Mouse (Mus musculus) midbrain, postnatal 0 days (tissue): ENCODE measurements around the gene Wdr25. TPM values are rescaled to one million over a fixed set of nuclear protein-coding genes. Genes with fewer than 3 reads are reported as not detected.

Experiments used
- ATAC-seq: fragments of 200-750 bp; cut with Nextera tagmentation; 2 replicates; pipeline ENCODE4 v1.8.0; 2017; ENCODE audit warnings: moderate number of reproducible peaks, mild to moderate bottlenecking, moderate TSS enrichment, moderate library complexity; ENCODE audit not compliant: low FRiP score
- DNase-seq: peaks from one replicate; pipeline ENCODE4 v3.0.0-alpha.2; 2015; ENCODE audit warnings: low spot score
- H3K27ac ChIP-seq: fragments of 300-500 bp; sonication (generic); 2 replicates; pipeline ENCODE4 v1.5.1; 2014; ENCODE audit warnings: low read depth, mild to moderate bottlenecking, low read length, mixed read lengths
- H3K27me3 ChIP-seq: fragments of 300-500 bp; sonication (generic); 2 replicates; pipeline ENCODE4 v1.6.1; 2014; ENCODE audit warnings: low read length, control low read depth, mixed read lengths; ENCODE audit not compliant: insufficient read depth
- H3K36me3 ChIP-seq: fragments of 300-500 bp; sonication (generic); 2 replicates; pipeline ENCODE4 v1.6.1; 2014; ENCODE audit warnings: low read length, control low read depth, mixed read lengths; ENCODE audit not compliant: insufficient read depth
- H3K4me1 ChIP-seq: fragments of 300-500 bp; sonication (generic); 2 replicates; pipeline ENCODE4 v1.6.1; 2014; ENCODE audit warnings: mild to moderate bottlenecking, control low read depth, antibody characterized with exemption, low read length, mixed read lengths; ENCODE audit not compliant: insufficient read depth
- H3K4me2 ChIP-seq: fragments of 300-500 bp; sonication (generic); 2 replicates; pipeline ENCODE4 v1.6.1; 2014; ENCODE audit warnings: low read depth, mild to moderate bottlenecking, low read length, mixed read lengths; ENCODE audit not compliant: poor library complexity, severe bottlenecking
- H3K4me3 ChIP-seq: fragments of 300-500 bp; sonication (generic); 2 replicates; pipeline ENCODE4 v1.5.1; 2014; ENCODE audit warnings: low read depth, mild to moderate bottlenecking, low read length, moderate library complexity
- H3K9ac ChIP-seq: fragments of 300-500 bp; sonication (generic); replicated peaks from 2 replicates; pipeline ENCODE4 v1.6.1; 2014; ENCODE audit warnings: mild to moderate bottlenecking, low read length, moderate library complexity, mixed read lengths; ENCODE audit not compliant: poor library complexity, severe bottlenecking
- H3K9me3 ChIP-seq: fragments of 300-500 bp; sonication (generic); 2 replicates; pipeline ENCODE4 v1.6.1; 2016; ENCODE audit warnings: low read length, control low read depth
- CTCF ChIP-seq: IDR thresholded peaks from 2 replicates; pipeline ENCODE4 v1.5.1; 2016; ENCODE audit warnings: antibody characterized with exemption, mild to moderate bottlenecking
- WGBS: fragments of 180-500 bp; shearing (Covaris S2); extraction: QIAGEN DNeasy Blood & Tissue Kit; methylation state at CpG from one replicate; pipeline ENCODE4 v1.1.7; 2014; 5-methylcytosine and 5-hydroxymethylcytosine counted together
- polyA plus RNA-seq: library from polyadenylated mRNA; unstranded; fragments of >200 nt; fragmentation: Nextera tagmentation; extraction: Ambion mirVana; gene quantifications from 2 replicates; pipeline ENCODE4 v1.2.1, GENCODE M21; 2015
- total RNA-seq: library from RNA; depleted of rRNA; stranded (reverse); fragments of >200 nt; gene quantifications from 2 replicates; pipeline ENCODE4 v1.2.3, GENCODE M21; 2014

The Wdr25 gene
- total and polyA plus RNA-seq, 2 experiments from 2014 or later, result 5.1 to 6.5 TPM

DNA sequence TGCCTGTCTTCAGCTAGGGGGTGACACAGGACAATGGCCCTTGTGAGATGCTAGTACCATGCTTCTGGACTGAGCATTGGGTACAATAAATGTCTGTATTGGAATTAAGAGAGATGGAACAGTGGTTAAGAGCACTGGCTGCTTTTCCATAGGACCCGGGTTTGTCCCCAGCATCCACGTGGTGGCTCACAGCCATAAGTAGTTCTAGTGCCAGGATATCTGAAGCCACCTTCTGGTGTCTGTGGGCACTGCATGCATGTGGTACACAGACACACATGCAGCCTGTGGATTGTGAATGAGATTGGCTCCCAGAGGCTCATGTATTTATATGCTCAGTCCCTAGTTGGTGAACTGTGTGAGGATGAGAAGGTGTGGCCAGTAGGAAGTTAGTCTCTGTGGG is 23.9 kb upstream of the Wdr25 start:
- no peak for ATAC-seq
- Histone ChIP-seq H3K9me3 (no peaks in the 10 kb centered on the region), H3K4me2 (no peak overlapping the region), H3K27ac (no peak overlapping the region), H3K27me3 (no peaks in the 10 kb centered on the region), H3K36me3 (peaks cover 79% of the 10 kb centered on the region), H3K9ac (no peak overlapping the region), H3K4me1 (no peaks in the 10 kb centered on the region), H3K4me3 (no peak overlapping the region)
- DNase-seq, result peak; percentile 12
- peak; percentile 44 for TF ChIP-seq CTCF
- WGBS, result 68% methylated on average over 2 of the region's 2 CpGs

DNA sequence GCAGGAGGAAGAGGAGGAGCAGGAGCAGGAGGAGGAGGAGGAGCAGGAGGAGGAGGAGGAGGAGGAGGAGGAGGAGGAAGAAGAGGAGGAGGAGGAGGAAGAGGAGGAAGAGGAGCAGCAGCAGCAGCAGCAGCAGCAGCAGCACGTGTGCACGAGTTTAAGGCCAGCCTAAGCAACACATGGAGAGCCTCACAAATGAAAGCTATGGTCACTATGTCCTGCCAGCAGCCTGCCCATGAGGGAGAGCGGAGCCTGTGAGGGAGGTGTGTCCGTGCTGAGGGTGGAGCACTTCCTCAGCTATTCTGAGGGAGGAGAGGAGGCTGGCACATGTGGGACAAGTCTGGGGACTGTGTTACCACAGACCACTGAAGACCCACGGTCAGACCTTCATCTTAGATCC is 20.3 kb upstream of the Wdr25 start:
- DNase-seq, result no peak
- Histone ChIP-seq H3K36me3 (peaks cover 64% of the 10 kb centered on the region), H3K9me3 (no peaks in the 10 kb centered on the region), H3K27ac (no peak overlapping the region), H3K27me3 (no peaks in the 10 kb centered on the region), H3K4me2 (no peak overlapping the region), H3K4me1 (no peaks in the 10 kb centered on the region), H3K9ac (no peak overlapping the region), H3K4me3 (no peak overlapping the region)
- 83% methylated on average over 5 of the region's 5 CpGs for WGBS
- no peak for TF ChIP-seq CTCF
- no peak for ATAC-seq

DNA sequence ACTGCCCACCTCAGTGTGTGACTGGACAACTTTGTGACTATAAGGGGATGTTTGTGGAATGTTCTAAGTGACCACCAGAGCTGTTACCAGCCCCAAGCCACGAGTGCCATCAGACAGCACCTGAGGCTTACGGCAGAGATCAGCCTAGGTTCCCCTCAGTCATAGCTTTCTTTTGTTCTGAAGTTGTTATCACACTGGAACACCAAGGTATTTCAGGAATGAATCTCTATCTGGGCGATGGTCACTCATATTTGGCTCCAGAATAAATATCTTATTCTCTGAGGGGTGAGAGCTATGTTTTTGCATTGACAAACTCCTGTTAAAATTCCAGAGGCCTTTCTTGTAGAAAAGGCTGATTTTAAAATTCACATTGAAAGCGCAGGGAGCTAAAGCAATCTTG is 14.3 kb upstream of the Wdr25 start:
- ATAC-seq (no peak), DNase-seq (no peak)
- no peaks in the 10 kb centered on the region for H3K4me1 ChIP-seq
- H3K4me3 ChIP-seq, result no peak overlapping the region
- WGBS, result 92% methylated on average over 4 of the region's 4 CpGs
- no peak overlapping the region for H3K9ac ChIP-seq
- H3K27ac ChIP-seq, result no peak overlapping the region
- TF ChIP-seq CTCF, result no peak
- no peaks in the 10 kb centered on the region for H3K27me3 ChIP-seq
- H3K9me3 ChIP-seq, result no peaks in the 10 kb centered on the region
- H3K4me2 ChIP-seq, result no peak overlapping the region
- H3K36me3 ChIP-seq, result peaks cover 61% of the 10 kb centered on the region

DNA sequence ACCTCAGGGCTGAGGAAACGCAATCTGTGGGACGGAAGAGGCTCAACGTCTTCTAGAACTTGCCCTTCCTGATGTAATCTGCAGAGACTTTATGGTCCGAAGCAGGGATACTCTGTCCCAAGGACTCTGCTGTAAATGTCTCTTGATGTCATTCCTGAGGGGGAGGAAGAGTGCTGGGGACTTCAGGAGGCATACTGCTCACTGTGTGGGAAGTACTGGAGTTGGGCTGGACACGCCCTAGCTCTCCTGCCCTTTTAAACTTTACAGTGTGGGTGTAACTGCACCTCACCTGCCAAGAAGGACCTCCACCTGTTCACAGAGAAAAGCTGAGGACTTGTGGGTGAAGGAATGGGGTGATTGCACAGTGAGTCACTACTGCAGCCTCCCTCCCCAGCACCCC is 12.8 kb upstream of the Wdr25 start:
- no peak for TF ChIP-seq CTCF

DNA sequence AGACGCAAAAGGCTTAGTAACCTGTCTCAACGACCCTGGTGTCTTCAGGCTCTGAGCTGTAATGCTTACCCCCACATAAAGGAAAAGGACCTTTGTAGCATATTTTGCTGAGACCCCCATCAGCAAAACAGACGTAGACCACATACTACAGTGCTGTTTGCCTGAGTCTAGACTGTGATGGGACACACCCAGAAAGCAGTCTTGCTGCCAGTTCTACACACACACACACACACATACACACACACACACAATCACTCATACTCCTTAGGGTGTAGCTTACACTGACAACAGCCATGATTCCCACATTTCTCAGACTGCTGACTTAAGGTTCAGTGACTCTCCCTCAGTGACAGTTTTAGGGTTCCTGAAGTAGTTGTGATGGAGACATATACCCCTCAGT is 12.2 kb upstream of the Wdr25 start:
- Histone ChIP-seq H3K9ac (no peak overlapping the region), H3K4me1 (no peaks in the 10 kb centered on the region), H3K4me2 (no peak overlapping the region), H3K27me3 (no peaks in the 10 kb centered on the region), H3K27ac (no peak overlapping the region), H3K9me3 (no peaks in the 10 kb centered on the region), H3K4me3 (no peak overlapping the region), H3K36me3 (peaks cover 64% of the 10 kb centered on the region)
- no peak for DNase-seq
- ATAC-seq, result no peak
- 88% methylated on average over 3 of the region's 3 CpGs for WGBS
- no peak for TF ChIP-seq CTCF

More for the DNA sequence above, 12.8 kb upstream of the Wdr25 start:
- no peak overlapping the region for H3K27ac ChIP-seq
- H3K27me3 ChIP-seq, result no peaks in the 10 kb centered on the region
- no peaks in the 10 kb centered on the region for H3K9me3 ChIP-seq
- no peak overlapping the region for H3K9ac ChIP-seq
- ATAC-seq, result no peak
- DNase-seq, result no peak
- H3K4me1 ChIP-seq, result no peaks in the 10 kb centered on the region
- peaks cover 61% of the 10 kb centered on the region for H3K36me3 ChIP-seq
- no peak overlapping the region for H3K4me3 ChIP-seq
- 90% methylated on average over 5 of the region's 5 CpGs for WGBS
- no peak overlapping the region for H3K4me2 ChIP-seq

DNA sequence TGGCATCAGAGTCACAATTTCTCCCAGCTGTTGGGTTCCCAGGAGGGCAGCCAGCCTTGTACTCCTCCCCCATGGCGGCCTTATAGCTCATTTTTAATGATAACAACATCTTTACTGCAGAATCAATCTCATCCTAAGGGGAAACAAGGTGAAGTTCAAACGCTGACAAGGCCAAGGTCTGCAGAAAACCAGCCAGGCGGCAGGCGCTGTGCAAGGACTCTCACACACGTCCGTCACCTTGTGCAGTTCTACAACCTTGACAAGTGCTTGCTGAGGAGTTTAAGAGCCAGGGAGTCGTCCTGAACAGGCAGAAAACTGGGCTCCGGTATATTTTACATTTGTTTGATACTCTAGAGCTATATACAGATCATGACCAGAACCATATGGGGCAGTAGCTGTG is 10.7 kb upstream of the Wdr25 start:
- no peak overlapping the region for H3K4me3 ChIP-seq
- 90% methylated on average over 8 of the region's 8 CpGs for WGBS
- H3K4me1 ChIP-seq, result no peaks in the 10 kb centered on the region
- peaks cover 80% of the 10 kb centered on the region for H3K36me3 ChIP-seq
- ATAC-seq (no peak), DNase-seq (no peak)
- H3K4me2 ChIP-seq, result no peak overlapping the region
- no peaks in the 10 kb centered on the region for H3K9me3 ChIP-seq
- H3K9ac ChIP-seq, result no peak overlapping the region
- no peak for TF ChIP-seq CTCF
- H3K27me3 ChIP-seq, result no peaks in the 10 kb centered on the region
- no peak overlapping the region for H3K27ac ChIP-seq

DNA sequence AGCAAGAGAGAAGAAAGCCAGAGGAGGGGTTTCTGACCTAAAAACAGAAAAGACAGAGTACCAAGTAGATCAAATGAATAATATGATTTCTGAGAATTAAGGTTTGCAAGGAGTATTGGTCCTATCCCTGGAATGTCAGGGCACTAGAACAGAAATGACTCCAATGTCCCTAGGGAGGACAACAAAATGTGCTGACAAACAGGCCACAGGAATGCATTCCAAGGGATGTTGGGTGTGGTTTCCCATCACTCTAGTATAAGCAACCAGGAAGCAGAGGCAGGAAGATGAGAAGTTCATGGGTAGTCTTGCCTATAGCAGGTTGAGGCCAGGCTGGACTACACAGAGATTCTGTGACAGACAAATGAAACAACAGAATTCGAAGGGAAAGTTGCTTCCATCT is 7.5 kb upstream of the Wdr25 start:
- no peak for TF ChIP-seq CTCF
- Histone ChIP-seq H3K4me2 (no peak overlapping the region), H3K4me3 (no peak overlapping the region), H3K36me3 (peaks cover 71% of the 10 kb centered on the region), H3K27me3 (no peaks in the 10 kb centered on the region), H3K27ac (no peak overlapping the region), H3K9ac (no peak overlapping the region), H3K4me1 (no peaks in the 10 kb centered on the region), H3K9me3 (no peaks in the 10 kb centered on the region)
- WGBS, result 100% methylated on average over 1 of the region's 1 CpGs
- DNase-seq (no peak), ATAC-seq (no peak)
